Mouse (Mus musculus): ENCODE data around the gene Trim2. TPM values are rescaled to one million over a fixed set of nuclear protein-coding genes. Genes with fewer than 3 reads are reported as not detected.

Gene Trim2
- polyA plus RNA-seq, 1 experiment from 2014 or later, result 174 TPM

DNA sequence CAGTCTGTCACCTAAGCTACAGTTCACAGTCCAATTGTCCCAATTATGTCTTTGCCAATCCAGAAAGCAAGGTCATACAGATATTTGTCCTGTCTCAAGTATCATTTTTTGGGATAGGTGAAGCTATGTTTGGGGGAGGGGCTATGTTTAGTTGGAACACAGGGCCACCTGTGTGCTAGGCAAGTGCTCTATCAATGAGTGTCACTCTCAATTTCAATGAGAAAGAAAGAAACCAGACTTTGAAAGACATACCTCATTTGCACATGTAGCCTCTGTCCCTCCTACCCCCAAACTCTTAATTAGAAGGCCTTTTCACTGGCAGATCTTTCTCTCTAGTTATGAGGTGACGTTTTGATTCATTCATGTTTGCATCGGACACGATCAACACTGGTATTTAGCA, 21.9 kb downstream of the Trim2 start:
- ATAC-seq, result no peak
- Histone ChIP-seq H3K4me1 (ENCODE audit: control insufficient read depth, insufficient read depth, low read length) (peaks cover 21% of the 10 kb centered on the region), H3K9ac (ENCODE audit: low read depth, low read length) (no peak overlapping the region), H3K4me3 (ENCODE audit: low read depth, low read length) (no peak overlapping the region), H3K27ac (ENCODE audit: low read length) (no peak overlapping the region), H3K27me3 (ENCODE audit: control insufficient read depth, insufficient read depth, low read depth, low read length) (no peaks in the 10 kb centered on the region), H3K9me3 (replicated peaks; ENCODE audit: control insufficient read depth, low read length, poor library complexity, severe bottlenecking) (no peaks in the 10 kb centered on the region), H3K36me3 (ENCODE audit: control insufficient read depth, insufficient read depth, low read length) (no peaks in the 10 kb centered on the region), H3K4me2 (ENCODE audit: low read length) (no peak overlapping the region)
- WGBS, result 69% methylated on average over 3 of the region's 3 CpGs

DNA sequence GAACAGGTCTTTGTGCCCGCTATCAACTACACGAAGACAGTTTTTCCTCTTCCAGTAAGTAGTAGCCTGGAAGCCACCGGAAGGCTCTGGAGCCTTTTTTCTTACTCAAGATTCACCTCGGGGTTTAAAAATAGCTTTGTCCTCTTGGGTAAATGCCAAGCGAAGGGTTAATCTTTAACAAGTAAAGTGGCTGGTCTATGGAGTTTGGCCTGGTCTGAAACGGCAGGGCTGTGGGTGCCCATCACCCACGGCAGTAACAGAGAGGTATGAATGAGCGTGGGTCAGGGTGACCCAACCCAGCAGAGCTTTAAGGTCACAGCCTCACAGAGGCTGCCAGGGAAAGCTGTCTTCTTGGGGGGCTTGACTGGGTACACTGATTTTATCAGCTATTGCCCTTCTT, 23.2 kb downstream of the Trim2 start:
- ATAC-seq, result no peak
- Histone ChIP-seq H3K27ac (ENCODE audit: low read length) (no peak overlapping the region), H3K4me1 (ENCODE audit: control insufficient read depth, insufficient read depth, low read length) (peaks cover 21% of the 10 kb centered on the region), H3K36me3 (ENCODE audit: control insufficient read depth, insufficient read depth, low read length) (no peaks in the 10 kb centered on the region), H3K4me2 (ENCODE audit: low read length) (no peak overlapping the region), H3K9ac (ENCODE audit: low read depth, low read length) (no peak overlapping the region), H3K9me3 (replicated peaks; ENCODE audit: control insufficient read depth, low read length, poor library complexity, severe bottlenecking) (no peaks in the 10 kb centered on the region), H3K4me3 (ENCODE audit: low read depth, low read length) (no peak overlapping the region), H3K27me3 (ENCODE audit: control insufficient read depth, insufficient read depth, low read depth, low read length) (no peaks in the 10 kb centered on the region)
- 78% methylated on average over 8 of the region's 8 CpGs for WGBS

DNA sequence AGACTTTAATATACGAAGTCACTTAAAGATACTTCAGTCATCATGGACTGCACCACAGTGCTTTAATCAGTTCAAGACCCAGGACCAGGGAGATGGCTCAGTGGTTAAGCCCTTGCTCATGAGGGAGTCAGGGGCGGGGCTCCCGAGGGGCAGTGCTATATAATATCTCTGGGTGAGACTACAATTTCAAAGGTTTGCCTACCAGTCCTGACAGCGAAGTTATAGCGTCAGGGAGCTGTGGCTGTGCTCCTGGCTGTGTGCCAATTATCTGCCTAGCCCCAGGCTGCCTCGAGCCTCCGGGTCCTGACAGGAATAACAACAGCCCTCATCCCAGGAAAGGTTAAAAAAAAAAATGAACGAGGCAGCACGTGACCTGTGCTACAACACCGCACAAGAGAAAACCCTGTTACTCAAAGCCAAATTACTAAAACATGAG, 24.7 kb downstream of the Trim2 start:
- Histone ChIP-seq H3K4me2 (ENCODE audit: low read length) (peak overlapping the region; percentile 11), H3K4me1 (ENCODE audit: control insufficient read depth, insufficient read depth, low read length) (peaks cover 21% of the 10 kb centered on the region), H3K9me3 (replicated peaks; ENCODE audit: control insufficient read depth, low read length, poor library complexity, severe bottlenecking) (no peaks in the 10 kb centered on the region), H3K27me3 (ENCODE audit: control insufficient read depth, insufficient read depth, low read depth, low read length) (no peaks in the 10 kb centered on the region), H3K36me3 (ENCODE audit: control insufficient read depth, insufficient read depth, low read length) (no peaks in the 10 kb centered on the region), H3K27ac (ENCODE audit: low read length) (no peak overlapping the region), H3K9ac (ENCODE audit: low read depth, low read length) (no peak overlapping the region), H3K4me3 (ENCODE audit: low read depth, low read length) (no peak overlapping the region)
- WGBS, result 24% methylated on average over 10 of the region's 10 CpGs
- peak; percentile 50 for ATAC-seq

- H3K27ac ChIP-seq (ENCODE audit: low read length), result no peak overlapping the region
- H3K4me3 ChIP-seq (ENCODE audit: low read depth, low read length), result no peak overlapping the region
- no peak overlapping the region for H3K4me2 ChIP-seq (ENCODE audit: low read length)
- no peak for ATAC-seq
- no peak overlapping the region for H3K9ac ChIP-seq (ENCODE audit: low read depth, low read length)
- H3K9me3 ChIP-seq (replicated peaks; ENCODE audit: control insufficient read depth, low read length, poor library complexity, severe bottlenecking), result no peaks in the 10 kb centered on the region
- WGBS, result 85% methylated on average over 4 of the region's 4 CpGs
- no peaks in the 10 kb centered on the region for H3K27me3 ChIP-seq (ENCODE audit: control insufficient read depth, insufficient read depth, low read depth, low read length)
- peaks cover 9% of the 10 kb centered on the region for H3K4me1 ChIP-seq (ENCODE audit: control insufficient read depth, insufficient read depth, low read length)
- no peaks in the 10 kb centered on the region for H3K36me3 ChIP-seq (ENCODE audit: control insufficient read depth, insufficient read depth, low read length)
Measured at GRCm38 (mm10) chr3:84278809-84279208, 27.9 kb downstream of the Trim2 start.

- ATAC-seq, result no peak
- H3K27me3 ChIP-seq (ENCODE audit: control insufficient read depth, insufficient read depth, low read depth, low read length), result no peaks in the 10 kb centered on the region
- no peaks in the 10 kb centered on the region for H3K9me3 ChIP-seq (replicated peaks; ENCODE audit: control insufficient read depth, low read length, poor library complexity, severe bottlenecking)
- no peak overlapping the region for H3K9ac ChIP-seq (ENCODE audit: low read depth, low read length)
- H3K27ac ChIP-seq (ENCODE audit: low read length), result no peak overlapping the region
- H3K4me1 ChIP-seq (ENCODE audit: control insufficient read depth, insufficient read depth, low read length), result peaks cover 6% of the 10 kb centered on the region
- no peaks in the 10 kb centered on the region for H3K36me3 ChIP-seq (ENCODE audit: control insufficient read depth, insufficient read depth, low read length)
- no peak overlapping the region for H3K4me3 ChIP-seq (ENCODE audit: low read depth, low read length)
- WGBS, result 53% methylated on average over 4 of the region's 4 CpGs
- no peak overlapping the region for H3K4me2 ChIP-seq (ENCODE audit: low read length)
Measured at GRCm38 (mm10) chr3:84275124-84275523, 31.6 kb downstream of the Trim2 start.

DNA sequence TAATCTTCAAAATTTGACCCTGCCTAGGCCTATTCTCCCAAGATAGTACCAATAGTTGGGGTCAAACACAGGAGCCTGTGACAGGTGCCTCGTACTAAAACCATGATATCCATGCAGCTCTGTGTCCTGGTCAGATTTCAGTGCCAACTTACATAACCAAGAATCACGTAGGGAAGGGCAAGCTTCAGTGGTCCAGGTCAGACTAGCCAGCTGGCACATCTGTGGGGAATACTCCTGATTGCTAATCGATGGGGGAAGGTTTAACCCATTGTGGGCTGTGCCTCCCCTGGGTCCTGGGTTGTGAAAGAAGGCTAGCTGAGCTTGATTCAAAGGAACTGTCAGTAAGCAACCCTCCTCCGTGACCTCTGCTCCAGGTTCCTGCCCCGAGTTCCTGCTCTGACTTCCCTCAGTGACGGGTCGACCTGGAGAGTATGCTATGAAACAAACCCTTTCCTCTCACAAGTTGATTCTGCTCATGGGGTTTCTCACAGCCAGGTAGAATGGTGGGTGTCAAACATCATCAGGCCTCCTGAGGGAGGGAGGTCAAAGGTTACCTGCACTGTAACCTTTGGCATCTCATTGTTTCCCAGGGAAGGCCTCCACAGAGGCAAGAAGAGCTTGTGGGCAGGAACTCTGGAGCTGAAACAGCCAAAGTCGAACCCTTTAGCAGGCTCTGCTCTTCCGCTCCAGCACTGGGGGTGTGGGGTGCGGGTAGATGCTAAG, 34.2 kb downstream of the Trim2 start:
- WGBS, result 75% methylated on average over 10 of the region's 10 CpGs
- ATAC-seq, result no peak
- H3K4me2 ChIP-seq (ENCODE audit: low read length), result no peak overlapping the region

DNA sequence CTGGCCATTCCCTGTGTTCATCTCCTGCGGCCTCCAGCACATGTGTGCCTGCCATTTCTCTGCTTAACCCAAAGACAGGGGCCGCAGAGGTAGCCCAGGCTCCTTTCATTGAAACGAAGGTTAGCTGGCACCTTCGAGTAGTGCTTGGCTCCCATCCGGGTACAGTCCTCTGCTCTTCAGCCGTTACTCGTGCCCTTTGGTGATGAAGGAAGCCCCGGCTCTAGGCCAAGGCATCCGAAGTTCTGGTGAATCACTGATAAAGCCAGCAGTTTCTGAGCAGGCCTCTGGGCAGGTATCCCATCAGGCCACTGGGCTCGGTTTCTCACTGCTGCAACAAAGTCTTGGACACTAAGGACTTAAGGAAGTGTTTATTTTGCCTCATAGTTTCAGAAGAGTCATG, 34.9 kb downstream of the Trim2 start:
- Histone ChIP-seq H3K27ac (ENCODE audit: low read length) (no peak overlapping the region), H3K27me3 (ENCODE audit: control insufficient read depth, insufficient read depth, low read depth, low read length) (no peaks in the 10 kb centered on the region), H3K9ac (ENCODE audit: low read depth, low read length) (no peak overlapping the region), H3K36me3 (ENCODE audit: control insufficient read depth, insufficient read depth, low read length) (no peaks in the 10 kb centered on the region), H3K4me2 (ENCODE audit: low read length) (no peak overlapping the region), H3K4me1 (ENCODE audit: control insufficient read depth, insufficient read depth, low read length) (peaks cover 8% of the 10 kb centered on the region), H3K4me3 (ENCODE audit: low read depth, low read length) (no peak overlapping the region), H3K9me3 (replicated peaks; ENCODE audit: control insufficient read depth, low read length, poor library complexity, severe bottlenecking) (no peaks in the 10 kb centered on the region)
- ATAC-seq, result no peak
- WGBS, result 89% methylated on average over 10 of the region's 10 CpGs

More for the DNA sequence above, 34.2 kb downstream of the Trim2 start:
- no peak overlapping the region for H3K9ac ChIP-seq (ENCODE audit: low read depth, low read length)
- H3K36me3 ChIP-seq (ENCODE audit: control insufficient read depth, insufficient read depth, low read length), result no peaks in the 10 kb centered on the region
- no peaks in the 10 kb centered on the region for H3K9me3 ChIP-seq (replicated peaks; ENCODE audit: control insufficient read depth, low read length, poor library complexity, severe bottlenecking)
- H3K4me1 ChIP-seq (ENCODE audit: control insufficient read depth, insufficient read depth, low read length), result peaks cover 8% of the 10 kb centered on the region
- no peak overlapping the region for H3K4me3 ChIP-seq (ENCODE audit: low read depth, low read length)
- H3K27ac ChIP-seq (ENCODE audit: low read length), result no peak overlapping the region
- no peaks in the 10 kb centered on the region for H3K27me3 ChIP-seq (ENCODE audit: control insufficient read depth, insufficient read depth, low read depth, low read length)

DNA sequence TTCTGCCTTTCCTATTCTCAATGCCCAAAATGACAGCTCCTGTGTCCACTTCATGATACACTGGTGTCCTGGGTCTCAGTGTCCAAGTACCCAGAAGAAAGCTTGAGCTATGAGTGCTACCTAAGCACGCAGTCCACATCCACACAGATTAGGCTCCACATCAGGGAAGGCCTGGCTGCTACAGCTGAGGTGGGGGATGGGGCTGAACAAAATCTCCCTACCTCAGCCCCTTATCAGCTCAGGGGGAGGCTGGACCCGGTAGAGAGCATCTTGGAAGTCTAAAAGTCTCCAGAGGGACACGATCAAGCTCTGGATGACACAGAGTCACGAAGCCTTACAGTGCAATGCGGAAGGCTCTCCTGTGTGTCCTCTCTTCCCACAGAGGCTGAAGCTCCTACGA, 35.6 kb downstream of the Trim2 start:
- Histone ChIP-seq H3K27ac (ENCODE audit: low read length) (no peak overlapping the region), H3K4me3 (ENCODE audit: low read depth, low read length) (no peak overlapping the region), H3K4me1 (ENCODE audit: control insufficient read depth, insufficient read depth, low read length) (peaks cover 8% of the 10 kb centered on the region), H3K9ac (ENCODE audit: low read depth, low read length) (no peak overlapping the region), H3K4me2 (ENCODE audit: low read length) (no peak overlapping the region), H3K36me3 (ENCODE audit: control insufficient read depth, insufficient read depth, low read length) (no peaks in the 10 kb centered on the region), H3K27me3 (ENCODE audit: control insufficient read depth, insufficient read depth, low read depth, low read length) (no peaks in the 10 kb centered on the region), H3K9me3 (replicated peaks; ENCODE audit: control insufficient read depth, low read length, poor library complexity, severe bottlenecking) (no peaks in the 10 kb centered on the region)
- no peak for ATAC-seq
- WGBS, result 54% methylated on average over 6 of the region's 6 CpGs

DNA sequence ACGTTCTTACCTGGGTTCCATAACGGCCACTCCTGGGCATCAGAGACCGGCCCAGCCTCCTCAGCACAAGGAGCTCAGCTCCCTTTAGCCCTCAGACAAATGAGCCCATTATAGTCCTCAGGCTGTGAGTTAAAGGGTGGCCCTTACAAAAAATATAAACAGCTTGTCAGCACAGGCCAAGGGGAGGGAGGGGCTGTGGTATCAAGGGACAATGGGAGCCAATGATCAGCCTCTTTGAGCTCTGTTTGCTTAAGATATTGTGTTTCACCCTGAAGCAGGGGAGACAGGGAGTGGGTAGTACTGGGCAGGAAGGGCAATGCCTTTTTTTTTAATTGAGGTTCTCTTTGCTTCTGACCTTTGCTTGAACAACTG, 36.1 kb downstream of the Trim2 start:
- Histone ChIP-seq H3K4me2 (ENCODE audit: low read length) (peak overlapping the region; percentile 32; the same call in 1 of the 2 replicates), H3K4me1 (ENCODE audit: control insufficient read depth, insufficient read depth, low read length) (peaks cover 8% of the 10 kb centered on the region), H3K9ac (ENCODE audit: low read depth, low read length) (0 out of 2 replicates have a peak overlapping the region, but pooled peaks have one; percentile 36), H3K27me3 (ENCODE audit: control insufficient read depth, insufficient read depth, low read depth, low read length) (no peaks in the 10 kb centered on the region), H3K4me3 (ENCODE audit: low read depth, low read length) (no peak overlapping the region), H3K27ac (ENCODE audit: low read length) (no peak overlapping the region), H3K36me3 (ENCODE audit: control insufficient read depth, insufficient read depth, low read length) (no peaks in the 10 kb centered on the region), H3K9me3 (replicated peaks; ENCODE audit: control insufficient read depth, low read length, poor library complexity, severe bottlenecking) (no peaks in the 10 kb centered on the region)
- peak; percentile 29; the same call in 1 of the 2 replicates for ATAC-seq
- WGBS, result 9% methylated on average over 3 of the region's 3 CpGs

Measured in midbrain, embryonic 16.5 days (tissue).